Mouse (Mus musculus): ENCODE results near the gene Pou1f1.

Pou1f1 gene

DNA sequence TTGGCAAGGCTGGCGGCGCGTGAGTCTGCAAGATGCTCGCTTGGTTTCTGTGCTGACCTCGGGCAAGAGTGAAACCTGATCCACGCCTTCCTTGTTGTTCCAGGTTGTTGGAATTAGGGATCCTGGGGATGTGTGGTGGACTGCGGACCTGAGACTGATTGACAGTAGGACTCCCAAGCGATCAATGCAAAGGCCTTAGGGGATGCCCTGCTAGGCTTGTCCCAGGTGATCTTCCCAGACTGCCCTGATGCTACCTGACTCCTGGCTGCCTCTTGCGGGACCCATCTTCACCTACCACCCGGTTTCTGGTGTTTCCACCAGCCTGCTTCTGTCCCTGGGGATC, 42.5 kb downstream of the Pou1f1 start:
- DNase-seq (ENCODE audit: inconsistent age in 2 of 2, low spot score in 1 of 2): no peak

DNA sequence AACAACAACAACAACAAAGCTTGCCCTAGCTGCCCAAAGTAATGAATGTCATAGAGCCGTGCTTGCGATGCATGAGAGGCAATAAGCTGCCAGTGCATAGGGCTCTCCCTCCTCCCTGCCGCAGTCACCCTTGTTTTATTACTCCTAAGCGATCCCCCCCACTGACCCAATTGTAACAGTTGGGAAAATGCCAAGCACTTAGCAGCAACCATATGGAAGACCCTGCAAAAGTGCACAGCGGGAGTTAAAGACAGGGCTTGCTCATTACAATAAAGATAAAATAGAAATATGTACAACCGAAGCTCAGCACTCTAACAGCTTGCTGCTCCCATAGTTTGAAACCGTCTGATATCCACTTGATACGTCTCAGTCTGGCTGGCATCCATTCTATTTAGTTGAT, 44.0 kb downstream of the Pou1f1 start:
- DNase-seq (ENCODE audit: inconsistent age in 2 of 2, low spot score in 1 of 2): no peak

DNA sequence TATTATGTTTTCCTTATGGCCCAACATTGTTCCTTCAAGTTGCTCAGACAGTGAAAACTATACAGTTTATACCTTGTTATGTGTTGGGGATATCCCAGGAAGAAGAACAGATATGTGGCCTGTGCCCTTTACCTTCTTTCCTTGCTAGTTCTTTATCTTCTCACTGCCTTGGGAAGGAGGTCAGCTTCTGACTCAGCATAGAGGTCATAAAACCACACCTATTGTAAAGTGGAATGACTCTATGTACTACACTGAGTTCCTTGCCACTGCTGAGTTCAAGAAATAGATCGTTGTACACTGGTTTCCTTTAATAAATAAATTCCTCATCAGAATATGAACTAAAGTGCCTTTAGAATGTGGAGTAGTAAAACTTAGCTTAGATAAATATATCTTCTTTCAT, 44.6 kb downstream of the Pou1f1 start:
- DNase-seq (ENCODE audit: inconsistent age in 2 of 2, low spot score in 1 of 2): no peak

DNA sequence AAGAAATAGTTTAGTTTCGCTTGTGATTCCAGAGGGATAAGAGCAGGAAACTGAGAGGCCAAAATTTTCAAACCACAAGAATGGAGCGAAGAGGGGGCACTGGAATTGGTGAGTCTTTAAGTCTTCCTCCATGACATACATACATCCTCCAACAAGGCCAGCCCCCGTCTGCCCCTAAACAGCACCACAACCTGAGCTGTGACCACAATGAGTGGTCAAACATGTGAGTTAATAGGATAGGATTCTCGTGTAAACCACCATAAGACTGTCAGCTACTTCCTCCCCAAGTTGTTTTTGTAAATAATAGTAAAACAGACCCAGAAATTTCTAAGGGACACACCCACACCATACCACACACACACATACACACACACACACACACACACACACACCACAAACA, 48.5 kb downstream of the Pou1f1 start:
- no peak for DNase-seq (ENCODE audit: inconsistent age in 2 of 2, low spot score in 1 of 2)

DNA sequence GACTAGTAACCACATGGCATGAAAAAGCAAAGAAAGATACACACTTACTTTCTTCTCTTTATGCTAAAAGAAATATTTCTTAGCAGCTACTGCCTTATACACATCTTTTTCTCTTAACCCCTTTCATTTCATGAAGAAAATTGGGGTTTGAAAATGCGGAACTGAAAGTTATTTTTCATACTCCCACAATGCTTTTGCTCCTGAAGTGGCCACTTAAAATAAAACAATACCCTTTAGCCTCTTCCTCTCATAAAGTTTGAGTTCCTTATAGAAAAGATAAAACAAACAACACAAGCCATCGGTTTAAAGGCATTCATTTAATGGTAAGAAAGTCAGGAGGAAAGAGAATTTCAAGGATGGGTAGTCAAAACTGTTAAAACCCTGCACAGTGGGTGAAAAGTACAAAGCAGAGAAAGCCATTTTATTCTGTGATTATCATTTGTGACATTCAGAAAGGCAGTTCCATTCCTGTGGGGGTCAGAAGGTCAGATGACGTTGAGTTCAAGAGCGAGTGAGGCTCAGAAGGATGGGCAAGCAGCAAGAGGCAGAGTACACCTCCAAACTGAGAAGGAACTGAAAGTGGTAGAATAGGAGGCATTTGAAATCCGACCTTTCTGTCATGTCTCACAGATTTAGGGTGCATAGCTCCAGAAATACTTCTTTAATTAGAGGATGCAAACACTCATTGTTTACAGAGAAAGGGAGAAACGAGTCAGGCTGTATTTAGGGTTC, 57.2 kb downstream of the Pou1f1 start:
- DNase-seq (ENCODE audit: inconsistent age in 2 of 2, low spot score in 1 of 2): no peak
